Mouse (Mus musculus) kidney, adult 8-10 months (tissue): ENCODE data around the gene Ifna14.
"Not testable (repeated sequence)": the region's sequence is repeated elsewhere in the genome, so short reads cannot be mapped to it uniquely, and the experiment has no call there.

Experiments
- DNase-seq, 2 experiments: peaks; one replicate each; pipeline ENCODE4 v3.0.0; 2022

Ifna14 gene

GRCm38 (mm10) chr4:88571698-88572097 lies at the start of gene Ifna14:
Gene Ifna14 (minus strand): TSS chr4:88571798.
- DNase-seq: no peak

GRCm38 (mm10) chr4:88603276-88603675 lies 31.7 kb upstream of the Ifna14 start, which contains the start of gene Ifna12:
Gene Ifna12 (minus strand): TSS chr4:88603376.
- no peak for DNase-seq

GRCm38 (mm10) chr4:88592285-88592684 lies 20.7 kb upstream of the Ifna14 start, which contains the start of gene Ifna9:
Gene Ifna9 (minus strand): TSS chr4:88592385.
- DNase-seq: no peak

GRCm38 (mm10) chr4:88561791-88562190 lies 9.8 kb downstream of the Ifna14 start:
- no peak for DNase-seq

- DNase-seq: not testable (repeated sequence)
Observed at GRCm38 (mm10) chr4:88558145-88558544, 13.5 kb downstream of the Ifna14 start, which contains the start of gene Ifna15. Gene Ifna15 (minus strand): TSS chr4:88558245.

- DNase-seq: peak; percentile 71 to 87
Observed at GRCm38 (mm10) chr4:88550161-88550945, 21.2 kb downstream of the Ifna14 start.

GRCm38 (mm10) chr4:88547986-88548385 lies 23.6 kb downstream of the Ifna14 start:
- DNase-seq: no peak

- DNase-seq: peak in 1 of 2 experiments; percentile 39
Observed at GRCm38 (mm10) chr4:88543649-88544234, 27.9 kb downstream of the Ifna14 start.

- peak; percentile 16 to 43 for DNase-seq
Observed at GRCm38 (mm10) chr4:88537328-88537727, 34.3 kb downstream of the Ifna14 start.

GRCm38 (mm10) chr4:88536640-88537039 lies 35.0 kb downstream of the Ifna14 start:
- DNase-seq: peak; percentile 7 to 13

GRCm38 (mm10) chr4:88535742-88536141 lies 35.9 kb downstream of the Ifna14 start:
- no peak for DNase-seq

GRCm38 (mm10) chr4:88534903-88535302 lies 36.7 kb downstream of the Ifna14 start:
- DNase-seq: no peak

- peak; percentile 59 to 75 for DNase-seq
Observed at GRCm38 (mm10) chr4:88533499-88533898, 38.1 kb downstream of the Ifna14 start.

GRCm38 (mm10) chr4:88530892-88531291 lies 40.7 kb downstream of the Ifna14 start:
- no peak for DNase-seq

- no peak for DNase-seq
Observed at GRCm38 (mm10) chr4:88530271-88530670, 41.3 kb downstream of the Ifna14 start.

GRCm38 (mm10) chr4:88526379-88527049 lies 45.1 kb downstream of the Ifna14 start:
- DNase-seq: no peak

- DNase-seq: no peak
Observed at GRCm38 (mm10) chr4:88525393-88525792, 46.2 kb downstream of the Ifna14 start.

GRCm38 (mm10) chr4:88523241-88523640 lies 48.4 kb downstream of the Ifna14 start:
- DNase-seq: peak in 1 of 2 experiments; percentile 41

- DNase-seq: no peak
Observed at GRCm38 (mm10) chr4:88522674-88523073, 48.9 kb downstream of the Ifna14 start, which contains the start of gene Ifnb1. Gene Ifnb1 (minus strand): TSS chr4:88522774.
